Mouse (Mus musculus): Measurements from ENCODE around the gene Zfp664. TPM values are rescaled to one million over a fixed set of nuclear protein-coding genes. Genes with fewer than 3 reads are reported as not detected.

Zfp664 gene
- polyA plus RNA-seq, 1 experiment from 2014 or later, result 158 TPM

DNA sequence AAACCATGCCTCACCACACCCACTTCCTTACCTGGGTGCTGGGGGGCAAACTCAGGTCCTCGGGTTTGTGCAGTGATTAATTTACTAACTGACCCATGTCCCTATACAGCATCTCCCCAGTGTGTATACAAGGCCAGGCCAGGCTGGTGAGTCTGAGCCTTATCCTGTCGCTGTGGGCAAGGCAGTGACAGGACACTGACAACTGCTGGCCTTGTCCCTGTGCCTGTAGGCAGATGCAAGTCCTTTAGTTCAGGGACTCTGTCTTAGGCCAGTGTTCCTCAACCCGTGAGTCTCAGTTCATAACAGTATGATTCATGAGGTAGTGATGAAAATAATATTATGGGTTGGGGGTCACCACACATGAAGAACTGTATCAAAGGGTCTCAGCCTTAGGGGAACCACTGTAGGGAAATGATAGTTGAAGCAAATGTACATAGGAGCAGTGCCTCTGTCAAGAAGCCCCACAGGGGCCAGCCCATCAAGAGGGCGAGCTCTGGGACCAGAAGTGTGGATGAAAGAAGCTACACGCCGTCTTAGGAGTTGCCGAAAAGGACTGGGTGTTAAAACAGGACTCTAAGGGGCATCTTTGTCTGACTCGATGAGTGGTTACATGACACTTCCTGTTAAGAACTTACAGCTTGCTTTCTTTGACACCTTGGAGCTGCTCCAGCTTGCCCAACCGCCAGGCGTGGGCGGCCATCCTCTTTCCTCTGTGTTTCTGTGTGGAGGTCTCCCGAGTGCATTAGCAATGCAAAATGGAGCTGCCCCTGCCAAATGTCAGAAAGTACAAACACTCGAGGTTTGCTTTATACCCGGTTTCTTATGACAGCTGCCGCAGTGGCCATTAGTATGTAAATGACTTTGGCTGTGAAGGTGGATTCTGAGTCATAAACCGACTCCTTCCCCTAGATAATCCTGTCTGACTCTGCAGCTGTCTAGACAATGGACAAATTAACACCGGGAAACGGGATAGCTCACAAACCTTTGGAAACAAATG is 60.2 kb downstream of the Zfp664 start:
- H3K4me3 ChIP-seq (ENCODE audit: low read depth, low read length), result no peak overlapping the region
- ATAC-seq (ENCODE audit: insufficient read depth, low FRiP score, low TSS enrichment), result peak; percentile 50
- H3K9me3 ChIP-seq (ENCODE audit: control insufficient read depth, low read length), result no peaks in the 10 kb centered on the region
- H3K36me3 ChIP-seq (ENCODE audit: control insufficient read depth, insufficient read depth, low read length), result no peaks in the 10 kb centered on the region
- H3K27ac ChIP-seq (ENCODE audit: low read depth, low read length), result peak overlapping the region; percentile 75
- H3K4me2 ChIP-seq (ENCODE audit: low read depth), result peak overlapping the region; percentile 5; the same call in 1 of the 2 replicates
- no peak overlapping the region for H3K9ac ChIP-seq (ENCODE audit: low read length)
- DNase-seq (ENCODE audit: low spot score), result peak; percentile 47
- WGBS, result 27% methylated on average over 18 of the region's 18 CpGs
- H3K27me3 ChIP-seq (ENCODE audit: control insufficient read depth, insufficient read depth, low read length), result no peaks in the 10 kb centered on the region
- peaks cover 8% of the 10 kb centered on the region for H3K4me1 ChIP-seq (ENCODE audit: control insufficient read depth, insufficient read depth, low read length)

DNA sequence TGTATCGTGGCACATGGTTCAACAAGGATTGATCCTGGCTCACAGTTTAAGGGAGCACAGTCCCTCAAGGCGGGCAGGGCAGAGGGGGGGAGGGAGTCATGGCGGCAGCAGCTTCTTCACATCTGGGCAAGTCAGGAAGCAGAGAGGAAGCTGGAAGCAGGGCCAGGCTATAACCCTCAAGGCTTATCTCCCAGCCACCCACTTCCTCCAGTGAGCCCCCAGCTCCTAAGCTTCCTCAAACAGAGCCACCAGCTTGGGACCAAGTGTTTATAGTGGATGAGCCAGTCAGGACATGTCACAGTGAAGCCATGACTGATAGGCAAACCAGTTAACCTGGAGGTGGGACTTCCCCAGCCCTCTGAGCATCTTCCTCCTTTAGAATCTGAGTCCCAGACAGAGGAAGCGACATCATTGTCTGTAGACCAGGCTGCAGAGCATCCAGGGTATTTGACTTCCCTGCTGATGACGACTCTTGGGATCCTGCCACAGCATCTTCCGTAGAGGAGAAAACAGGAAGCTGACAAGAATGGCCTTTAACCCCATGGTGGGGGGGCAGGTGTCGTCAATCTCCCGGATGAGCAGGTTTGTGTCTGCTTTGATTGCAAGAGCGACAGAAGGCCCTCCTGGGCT is 67.0 kb downstream of the Zfp664 start:
- DNase-seq (ENCODE audit: low spot score) (no peak), ATAC-seq (ENCODE audit: insufficient read depth, low FRiP score, low TSS enrichment) (no peak)
- Histone ChIP-seq H3K27ac (ENCODE audit: low read depth, low read length) (no peak overlapping the region), H3K4me2 (ENCODE audit: low read depth) (no peak overlapping the region), H3K4me1 (ENCODE audit: control insufficient read depth, insufficient read depth, low read length) (peaks cover 6% of the 10 kb centered on the region), H3K36me3 (ENCODE audit: control insufficient read depth, insufficient read depth, low read length) (no peaks in the 10 kb centered on the region), H3K4me3 (ENCODE audit: low read depth, low read length) (no peak overlapping the region), H3K9ac (ENCODE audit: low read length) (no peak overlapping the region), H3K27me3 (ENCODE audit: control insufficient read depth, insufficient read depth, low read length) (no peaks in the 10 kb centered on the region), H3K9me3 (ENCODE audit: control insufficient read depth, low read length) (no peaks in the 10 kb centered on the region)
- WGBS, result 78% methylated on average over 9 of the region's 9 CpGs

DNA sequence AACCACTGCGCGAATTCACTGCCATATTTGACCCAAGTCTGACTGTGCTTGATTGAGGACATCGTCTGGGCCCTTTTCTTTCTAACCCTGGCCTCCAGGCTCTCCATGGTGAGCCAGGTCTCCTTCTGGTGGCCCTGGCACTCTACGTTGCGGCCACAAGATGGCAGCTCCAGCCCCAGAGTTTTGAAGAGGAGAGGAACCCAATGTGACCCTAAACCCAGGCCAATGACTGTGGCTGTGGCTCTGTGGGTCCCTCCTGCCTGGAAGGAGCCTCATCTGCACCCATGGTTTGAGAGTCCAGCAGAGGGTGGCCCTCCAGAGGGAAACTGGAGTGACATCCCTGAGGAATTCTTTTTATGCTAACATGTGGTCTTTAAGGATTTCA is 67.6 kb downstream of the Zfp664 start:
- WGBS, result 46% methylated on average over 5 of the region's 5 CpGs
- Histone ChIP-seq H3K27me3 (ENCODE audit: control insufficient read depth, insufficient read depth, low read length) (no peaks in the 10 kb centered on the region), H3K27ac (ENCODE audit: low read depth, low read length) (no peak overlapping the region), H3K4me3 (ENCODE audit: low read depth, low read length) (no peak overlapping the region), H3K4me2 (ENCODE audit: low read depth) (no peak overlapping the region), H3K9ac (ENCODE audit: low read length) (no peak overlapping the region), H3K36me3 (ENCODE audit: control insufficient read depth, insufficient read depth, low read length) (no peaks in the 10 kb centered on the region), H3K9me3 (ENCODE audit: control insufficient read depth, low read length) (no peaks in the 10 kb centered on the region), H3K4me1 (ENCODE audit: control insufficient read depth, insufficient read depth, low read length) (peaks cover 6% of the 10 kb centered on the region)
- peak; percentile 67 for DNase-seq (ENCODE audit: low spot score)
- ATAC-seq (ENCODE audit: insufficient read depth, low FRiP score, low TSS enrichment), result no peak

DNA sequence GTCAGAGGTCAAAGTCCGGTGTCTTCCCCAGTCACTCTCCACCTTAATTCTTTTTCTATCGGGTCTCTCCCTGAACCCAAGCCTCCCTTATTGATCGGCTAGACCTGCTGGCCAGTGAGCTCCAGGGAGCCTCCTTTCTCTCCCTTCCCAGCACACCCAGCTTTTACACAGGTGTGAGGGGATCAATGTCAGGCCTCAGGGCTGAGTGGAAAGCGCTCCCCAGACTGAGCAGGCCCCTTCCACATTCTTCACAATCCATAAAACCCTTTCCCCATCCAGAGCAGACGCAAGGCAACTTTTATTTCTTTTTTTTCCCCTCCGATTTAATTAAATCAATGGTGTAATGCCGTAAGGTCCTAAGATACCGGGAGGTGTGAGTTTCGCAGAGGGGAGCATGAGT is 68.1 kb downstream of the Zfp664 start:
- Histone ChIP-seq H3K27me3 (ENCODE audit: control insufficient read depth, insufficient read depth, low read length) (no peaks in the 10 kb centered on the region), H3K9me3 (ENCODE audit: control insufficient read depth, low read length) (no peaks in the 10 kb centered on the region), H3K36me3 (ENCODE audit: control insufficient read depth, insufficient read depth, low read length) (no peaks in the 10 kb centered on the region), H3K9ac (ENCODE audit: low read length) (no peak overlapping the region), H3K4me3 (ENCODE audit: low read depth, low read length) (no peak overlapping the region), H3K4me1 (ENCODE audit: control insufficient read depth, insufficient read depth, low read length) (peaks cover 6% of the 10 kb centered on the region), H3K4me2 (ENCODE audit: low read depth) (no peak overlapping the region), H3K27ac (ENCODE audit: low read depth, low read length) (no peak overlapping the region)
- ATAC-seq (ENCODE audit: insufficient read depth, low FRiP score, low TSS enrichment), result no peak
- DNase-seq (ENCODE audit: low spot score), result no peak
- WGBS, result 40% methylated on average over 9 of the region's 9 CpGs

DNA sequence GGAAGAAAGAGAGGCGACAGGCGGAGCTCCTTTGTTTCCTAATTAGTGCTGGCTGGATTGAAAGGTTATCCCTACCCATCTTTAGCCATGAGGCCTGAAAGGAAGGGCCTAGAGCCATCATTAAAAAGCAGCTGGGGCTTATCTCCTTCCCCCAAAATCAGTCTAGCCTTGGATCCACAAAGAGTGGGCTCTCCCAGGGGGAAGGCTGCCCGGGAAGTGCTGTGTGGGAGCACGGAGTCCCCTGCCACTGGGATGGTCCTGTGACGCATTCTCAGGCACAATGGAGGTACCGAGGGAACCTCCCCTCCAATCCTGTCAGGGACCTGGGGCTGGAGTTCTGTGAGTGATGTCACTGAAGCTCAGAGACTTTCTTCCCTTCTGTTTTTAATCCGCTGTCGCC is 68.6 kb downstream of the Zfp664 start:
- peak; percentile 51 for DNase-seq (ENCODE audit: low spot score)
- H3K4me2 ChIP-seq (ENCODE audit: low read depth), result no peak overlapping the region
- H3K4me1 ChIP-seq (ENCODE audit: control insufficient read depth, insufficient read depth, low read length), result peaks cover 6% of the 10 kb centered on the region
- H3K27ac ChIP-seq (ENCODE audit: low read depth, low read length), result no peak overlapping the region
- WGBS, result 17% methylated on average over 8 of the region's 8 CpGs
- no peak overlapping the region; the same call in 1 of the 2 replicates for H3K9ac ChIP-seq (ENCODE audit: low read length)
- H3K4me3 ChIP-seq (ENCODE audit: low read depth, low read length), result no peak overlapping the region
- ATAC-seq (ENCODE audit: insufficient read depth, low FRiP score, low TSS enrichment), result no peak
- no peaks in the 10 kb centered on the region for H3K27me3 ChIP-seq (ENCODE audit: control insufficient read depth, insufficient read depth, low read length)
- H3K9me3 ChIP-seq (ENCODE audit: control insufficient read depth, low read length), result no peaks in the 10 kb centered on the region
- H3K36me3 ChIP-seq (ENCODE audit: control insufficient read depth, insufficient read depth, low read length), result no peaks in the 10 kb centered on the region

DNA sequence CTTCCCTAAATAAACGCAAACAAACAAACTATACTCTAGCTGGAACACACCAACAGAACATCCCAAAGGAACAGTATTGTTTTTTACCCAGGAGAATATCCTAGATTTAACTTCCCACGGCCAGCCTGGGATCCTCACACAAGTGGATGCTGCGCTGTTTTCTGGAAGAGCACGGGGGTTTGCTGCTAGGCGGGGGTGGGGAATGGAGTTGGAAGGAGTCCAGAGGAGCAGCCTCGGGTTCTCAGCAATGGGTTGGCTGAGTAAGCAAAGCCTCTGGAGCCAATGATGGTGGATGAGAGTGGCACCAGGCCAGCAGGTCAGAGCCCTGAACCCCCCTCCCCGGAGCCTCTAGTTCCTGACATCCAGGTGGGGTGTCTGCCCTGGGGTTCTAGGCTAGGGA is 72.1 kb downstream of the Zfp664 start:
- H3K9ac ChIP-seq (ENCODE audit: low read length), result no peak overlapping the region
- H3K27me3 ChIP-seq (ENCODE audit: control insufficient read depth, insufficient read depth, low read length), result no peaks in the 10 kb centered on the region
- no peaks in the 10 kb centered on the region for H3K9me3 ChIP-seq (ENCODE audit: control insufficient read depth, low read length)
- no peak overlapping the region for H3K27ac ChIP-seq (ENCODE audit: low read depth, low read length)
- H3K4me1 ChIP-seq (ENCODE audit: control insufficient read depth, insufficient read depth, low read length), result peaks cover 6% of the 10 kb centered on the region
- no peak overlapping the region for H3K4me3 ChIP-seq (ENCODE audit: low read depth, low read length)
- H3K36me3 ChIP-seq (ENCODE audit: control insufficient read depth, insufficient read depth, low read length), result no peaks in the 10 kb centered on the region
- ATAC-seq (ENCODE audit: insufficient read depth, low FRiP score, low TSS enrichment), result no peak
- H3K4me2 ChIP-seq (ENCODE audit: low read depth), result no peak overlapping the region
- no peak for DNase-seq (ENCODE audit: low spot score)
- 79% methylated on average over 7 of the region's 7 CpGs for WGBS

DNA sequence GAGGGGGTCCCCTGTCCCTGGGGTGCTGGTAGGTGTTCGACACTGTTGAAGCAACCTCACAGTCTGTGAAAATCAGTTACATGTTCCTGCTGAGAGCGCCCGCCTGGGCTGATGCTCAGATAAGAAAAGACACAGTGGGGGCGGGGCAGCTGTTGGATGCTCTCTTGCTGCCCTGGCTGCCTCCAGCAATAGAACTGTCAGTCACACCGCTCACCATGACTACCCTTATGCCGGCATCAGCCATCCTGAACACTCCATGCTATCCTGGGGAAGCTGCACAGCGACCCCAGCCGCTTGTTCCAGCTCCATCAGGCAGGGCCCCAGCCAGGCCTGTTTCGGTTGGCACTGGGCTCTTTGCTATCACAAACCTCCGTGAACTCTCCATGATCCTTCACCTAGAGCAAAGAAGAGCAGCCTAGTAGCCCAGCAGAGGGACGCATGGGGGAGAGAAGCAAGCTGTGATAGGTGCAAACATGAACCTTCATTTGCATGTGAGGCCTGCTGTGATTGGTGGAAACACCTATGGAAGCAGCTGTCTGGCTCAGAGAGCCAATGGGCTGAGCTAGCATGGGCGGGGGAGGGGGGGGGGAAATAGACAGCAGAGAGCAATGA is 80.8 kb downstream of the Zfp664 start:
- H3K4me1 ChIP-seq (ENCODE audit: control insufficient read depth, insufficient read depth, low read length), result no peaks in the 10 kb centered on the region
- no peak overlapping the region for H3K4me2 ChIP-seq (ENCODE audit: low read depth)
- H3K27me3 ChIP-seq (ENCODE audit: control insufficient read depth, insufficient read depth, low read length), result no peaks in the 10 kb centered on the region
- no peaks in the 10 kb centered on the region for H3K36me3 ChIP-seq (ENCODE audit: control insufficient read depth, insufficient read depth, low read length)
- 82% methylated on average over 12 of the region's 12 CpGs for WGBS
- no peak overlapping the region for H3K9ac ChIP-seq (ENCODE audit: low read length)
- H3K4me3 ChIP-seq (ENCODE audit: low read depth, low read length), result no peak overlapping the region
- H3K9me3 ChIP-seq (ENCODE audit: control insufficient read depth, low read length), result no peaks in the 10 kb centered on the region
- H3K27ac ChIP-seq (ENCODE audit: low read depth, low read length), result no peak overlapping the region
- ATAC-seq (ENCODE audit: insufficient read depth, low FRiP score, low TSS enrichment), result no peak
- no peak for DNase-seq (ENCODE audit: low spot score)

DNA sequence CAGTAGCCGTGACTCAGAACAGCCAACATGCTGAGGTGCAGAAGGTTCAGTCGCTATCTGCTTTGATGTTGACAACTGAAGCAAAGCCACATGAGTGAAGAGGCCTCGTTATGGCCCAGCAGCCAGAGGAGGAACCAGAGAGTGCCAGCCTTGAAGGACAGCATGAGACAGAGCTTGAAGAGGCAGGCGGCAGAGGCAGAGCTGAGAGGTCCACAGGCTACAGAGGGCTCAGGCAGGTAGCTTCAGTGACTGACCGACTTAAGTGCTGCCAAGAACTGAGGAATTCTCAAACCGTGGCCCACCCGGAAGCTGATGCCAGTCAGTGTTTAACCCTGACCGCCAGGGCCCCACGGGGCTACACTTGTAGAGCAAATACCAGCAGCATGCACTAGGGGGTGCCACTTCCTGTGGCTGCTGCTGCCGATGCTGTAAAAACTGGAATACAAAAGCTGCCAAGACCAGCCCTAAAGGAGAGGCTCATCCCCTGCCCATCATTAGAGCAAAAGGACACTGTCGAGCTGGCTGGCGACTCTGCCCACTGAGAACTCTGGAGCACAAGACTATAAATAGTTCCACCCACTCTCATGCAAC is 81.4 kb downstream of the Zfp664 start:
- no peaks in the 10 kb centered on the region for H3K9me3 ChIP-seq (ENCODE audit: control insufficient read depth, low read length)
- no peak overlapping the region for H3K4me2 ChIP-seq (ENCODE audit: low read depth)

More for the DNA sequence above, 81.4 kb downstream of the Zfp664 start:
- Histone ChIP-seq H3K36me3 (ENCODE audit: control insufficient read depth, insufficient read depth, low read length) (no peaks in the 10 kb centered on the region), H3K27me3 (ENCODE audit: control insufficient read depth, insufficient read depth, low read length) (no peaks in the 10 kb centered on the region), H3K27ac (ENCODE audit: low read depth, low read length) (no peak overlapping the region), H3K4me1 (ENCODE audit: control insufficient read depth, insufficient read depth, low read length) (no peaks in the 10 kb centered on the region), H3K4me3 (ENCODE audit: low read depth, low read length) (no peak overlapping the region), H3K9ac (ENCODE audit: low read length) (no peak overlapping the region)
- DNase-seq (ENCODE audit: low spot score) (no peak), ATAC-seq (ENCODE audit: insufficient read depth, low FRiP score, low TSS enrichment) (no peak)
- 67% methylated on average over 12 of the region's 12 CpGs for WGBS

Measured in neural tube, embryonic 11.5 days (tissue).